Mouse (Mus musculus): Measurements from ENCODE around the gene Vezt. TPM values are rescaled to one million over a fixed set of nuclear protein-coding genes. Genes with fewer than 3 reads are reported as not detected.
A peak's percentile ranks its signal among the peaks of the same experiment; 100 is the strongest.

Gene Vezt
- polyA plus RNA-seq (2012; rRNA removed) = 23.8 and 24.5 TPM in 2 replicates
- polyA plus RNA-seq (2014; fragmentation: Nextera tagmentation; extraction: Ambion mirVana) = 27.7 and 28.1 TPM in 2 replicates

DNA sequence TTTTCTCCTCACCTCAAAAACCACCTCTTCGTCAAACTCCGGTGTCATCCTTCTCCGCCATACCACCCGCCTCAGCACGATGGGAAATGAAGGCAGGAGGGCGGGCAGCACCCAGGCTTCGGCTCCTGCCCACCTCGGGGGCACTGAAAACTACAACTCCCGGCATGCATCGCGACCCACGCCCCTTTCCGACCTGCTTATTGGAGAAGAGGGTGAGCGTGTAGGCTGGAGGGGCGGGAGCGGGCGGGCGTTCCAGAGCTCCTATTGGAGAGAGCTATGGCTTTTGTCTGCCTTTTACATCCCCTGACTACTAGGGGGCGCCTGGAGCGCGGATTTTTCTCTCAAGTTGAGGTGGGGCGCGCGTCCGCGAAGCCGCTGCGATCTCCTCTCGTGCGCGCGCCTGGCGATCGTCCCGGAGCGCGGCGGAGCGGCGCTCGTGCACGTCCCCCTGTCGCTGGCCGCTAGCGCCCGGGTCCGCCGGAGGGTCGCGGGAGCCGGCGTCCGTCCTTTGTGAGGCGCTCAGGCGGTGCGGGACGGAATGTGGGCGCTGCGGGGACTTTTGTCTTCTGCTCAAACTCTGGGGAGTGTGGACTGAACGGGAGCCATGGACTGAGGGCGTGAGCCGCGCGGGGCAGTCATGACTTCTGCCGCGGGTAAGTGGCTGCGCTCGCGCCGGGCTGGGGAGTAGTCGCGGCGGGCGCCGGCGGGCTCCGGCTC lies at the start of gene Vezt, which contains the start of gene Fgd6:
Vezt (minus strand) TSS at position 160 of the 717 bp plus-strand sequence.
Fgd6 (plus strand) TSS at position 344 of the 717 bp plus-strand sequence.
- under 1% methylated on average over 52 of the region's 77 CpGs for WGBS

DNA sequence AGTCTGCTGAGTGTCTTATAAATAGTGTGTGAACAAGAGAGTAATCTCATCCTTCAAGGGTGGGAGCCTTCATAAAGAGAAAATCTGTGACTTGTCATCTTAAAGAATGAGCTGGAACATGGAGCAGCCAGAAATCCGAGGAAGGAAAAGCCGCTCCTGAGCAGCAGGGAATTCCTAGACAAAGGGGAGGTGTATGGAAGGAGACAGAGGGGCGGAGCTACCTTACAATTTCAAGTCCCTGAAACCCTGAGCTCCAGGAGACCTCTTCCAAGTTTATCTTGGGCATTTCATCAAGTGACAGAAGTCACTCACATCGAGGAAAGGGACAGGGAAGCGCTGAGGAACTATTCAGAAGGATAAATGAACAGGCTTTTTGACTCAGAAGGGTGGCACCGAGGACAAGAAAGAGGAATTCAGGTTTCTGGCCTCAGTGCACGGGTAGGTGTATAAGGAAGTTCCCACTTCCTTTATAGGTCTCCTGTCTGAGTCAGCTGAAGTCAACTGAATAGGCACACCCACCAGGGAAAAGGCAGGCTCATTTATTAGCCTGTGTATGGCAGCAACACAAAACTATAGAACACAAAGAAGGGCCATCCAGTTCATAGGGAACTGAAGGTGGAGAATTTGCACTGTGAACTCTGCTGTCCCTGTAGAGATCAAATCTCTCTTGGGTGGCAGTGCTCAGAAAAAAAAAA lies 46.6 kb upstream of the Vezt start:
- no peak for TF ChIP-seq POLR2A (IDR thresholded peaks at IDR 0.05; ENCODE audit: borderline replicate concordance, extremely low read depth, insufficient read depth, insufficient read length)
- H3K36me3 ChIP-seq (ENCODE audit: control insufficient read depth, insufficient read depth, low read length) = no peaks in the 10 kb centered on the region
- H3K9me3 ChIP-seq (ENCODE audit: control insufficient read depth, low read length) = no peaks in the 10 kb centered on the region
- WGBS = 51% methylated on average over 7 of the region's 7 CpGs
- H3K27me3 ChIP-seq (ENCODE audit: control insufficient read depth, insufficient read depth, low read length) = no peaks in the 10 kb centered on the region
- H3K9ac ChIP-seq (ENCODE audit: low read depth, low read length, severe bottlenecking) = no peak overlapping the region
- no peak overlapping the region for H3K4me3 ChIP-seq (replicated peaks; ENCODE audit: low read length)
- no peak overlapping the region for H3K27ac ChIP-seq (replicated peaks; ENCODE audit: low read depth, low read length)
- DNase-seq (ENCODE audit: low spot score) (no peak), ATAC-seq (ENCODE audit: low FRiP score, low read depth) (no peak)
- no peak overlapping the region for H3K4me2 ChIP-seq (replicated peaks; ENCODE audit: low read depth, low read length, severe bottlenecking)
- H3K4me1 ChIP-seq (ENCODE audit: control insufficient read depth, insufficient read depth, low read length) = 0 out of 2 replicates have a peak, but pooled peaks cover 3% of the 10 kb centered on the region

More for the DNA sequence above, at the start of gene Vezt, which contains the start of gene Fgd6:
- DNase-seq (ENCODE audit: low spot score) (peak; percentile 99), ATAC-seq (ENCODE audit: low FRiP score, low read depth) (peak; percentile 99)
- Histone ChIP-seq H3K27ac (replicated peaks; ENCODE audit: low read depth, low read length) (peak within 1 kb of the TSS; percentile 28; the same call in 1 of the 2 replicates), H3K9ac (ENCODE audit: low read depth, low read length, severe bottlenecking) (peak within 1 kb of the TSS; percentile 79), H3K9me3 (ENCODE audit: control insufficient read depth, low read length) (no peaks in the 10 kb centered on the region), H3K27me3 (ENCODE audit: control insufficient read depth, insufficient read depth, low read length) (no peaks in the 10 kb centered on the region), H3K4me3 (replicated peaks; ENCODE audit: low read length) (peak within 1 kb of the TSS; percentile 73), H3K4me2 (replicated peaks; ENCODE audit: low read depth, low read length, severe bottlenecking) (peak within 1 kb of the TSS; percentile 67), H3K4me1 (ENCODE audit: control insufficient read depth, insufficient read depth, low read length) (peaks cover 19% of the 10 kb centered on the region), H3K36me3 (ENCODE audit: control insufficient read depth, insufficient read depth, low read length) (peaks cover 5% of the 10 kb centered on the region; the same call in 1 of the 2 replicates)
- TF ChIP-seq POLR2A (IDR thresholded peaks at IDR 0.05; ENCODE audit: borderline replicate concordance, extremely low read depth, insufficient read depth, insufficient read length) = peak; percentile 72; the same call in 1 of the 2 replicates

DNA sequence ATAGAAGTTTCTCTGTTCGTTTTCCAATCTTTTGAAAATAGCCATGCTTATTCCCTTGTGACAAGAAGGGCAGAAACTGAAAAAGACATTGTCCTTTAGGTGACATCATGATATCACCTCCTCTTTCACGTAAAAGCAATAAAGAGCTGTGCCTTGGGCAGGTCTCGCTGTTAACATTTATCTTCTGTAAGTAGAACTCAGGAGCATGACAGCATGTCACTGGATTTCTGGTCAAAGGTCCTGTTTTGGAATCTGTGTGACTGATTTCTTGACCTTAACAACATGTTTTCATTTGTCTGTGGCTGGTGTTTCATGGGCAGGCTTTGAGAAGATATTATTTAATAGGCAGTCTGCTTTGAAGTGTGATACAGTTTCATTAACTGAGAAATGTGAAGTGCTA lies 45.1 kb upstream of the Vezt start:
- no peaks in the 10 kb centered on the region for H3K36me3 ChIP-seq (ENCODE audit: control insufficient read depth, insufficient read depth, low read length)
- no peak for TF ChIP-seq POLR2A (IDR thresholded peaks at IDR 0.05; ENCODE audit: borderline replicate concordance, extremely low read depth, insufficient read depth, insufficient read length)
- H3K4me3 ChIP-seq (replicated peaks; ENCODE audit: low read length) = no peak overlapping the region
- ATAC-seq (ENCODE audit: low FRiP score, low read depth) (no peak), DNase-seq (ENCODE audit: low spot score) (no peak)
- H3K27me3 ChIP-seq (ENCODE audit: control insufficient read depth, insufficient read depth, low read length) = no peaks in the 10 kb centered on the region
- H3K9ac ChIP-seq (ENCODE audit: low read depth, low read length, severe bottlenecking) = no peak overlapping the region
- 0 out of 2 replicates have a peak, but pooled peaks cover 3% of the 10 kb centered on the region for H3K4me1 ChIP-seq (ENCODE audit: control insufficient read depth, insufficient read depth, low read length)
- no peak overlapping the region for H3K27ac ChIP-seq (replicated peaks; ENCODE audit: low read depth, low read length)
- no peak overlapping the region for H3K4me2 ChIP-seq (replicated peaks; ENCODE audit: low read depth, low read length, severe bottlenecking)
- no peaks in the 10 kb centered on the region for H3K9me3 ChIP-seq (ENCODE audit: control insufficient read depth, low read length)
- 62% methylated on average over 3 of the region's 3 CpGs for WGBS

DNA sequence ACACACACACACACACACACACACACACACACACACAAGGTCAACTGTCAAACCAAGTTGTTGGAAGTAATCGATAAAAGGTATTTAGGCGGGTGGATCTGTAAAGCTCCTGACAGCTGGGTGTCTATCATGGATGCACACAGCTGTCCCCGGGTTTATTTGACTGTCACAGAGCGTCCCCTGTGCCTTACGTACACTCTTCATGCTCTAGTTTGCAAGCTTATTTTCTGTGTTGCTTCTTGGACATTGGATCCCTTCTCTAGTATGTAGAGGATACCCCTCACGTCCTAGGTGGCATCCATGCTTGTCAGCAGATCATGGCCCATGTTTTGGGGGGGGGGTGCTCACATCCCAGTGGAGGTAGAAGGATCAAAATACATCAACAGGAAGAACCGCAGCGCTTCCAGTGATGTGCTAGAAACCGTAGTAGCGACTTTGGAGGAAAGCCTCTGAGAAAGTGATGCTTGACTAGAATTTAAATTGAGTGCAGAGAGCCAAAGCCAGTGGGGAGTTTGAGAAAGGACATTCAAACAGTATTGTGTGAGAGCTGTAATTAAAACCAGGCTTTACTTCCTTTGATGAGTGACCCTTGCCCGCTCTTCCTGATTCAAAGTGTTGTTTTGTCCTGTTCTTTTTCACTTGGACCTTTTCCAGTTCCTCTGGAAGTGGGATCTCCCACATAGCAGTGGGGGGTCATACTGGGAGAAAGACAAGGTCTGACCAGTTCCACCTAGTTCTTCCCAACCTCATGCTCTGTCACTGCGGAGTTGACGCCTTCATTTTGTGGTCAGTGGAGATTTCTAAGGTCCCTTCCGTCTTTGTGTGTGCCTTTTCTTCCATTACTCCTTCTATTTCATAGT lies 41.6 kb upstream of the Vezt start:
- no peak for TF ChIP-seq POLR2A (IDR thresholded peaks at IDR 0.05; ENCODE audit: borderline replicate concordance, extremely low read depth, insufficient read depth, insufficient read length)
- Histone ChIP-seq H3K27ac (replicated peaks; ENCODE audit: low read depth, low read length) (no peak overlapping the region), H3K9ac (ENCODE audit: low read depth, low read length, severe bottlenecking) (no peak overlapping the region), H3K27me3 (ENCODE audit: control insufficient read depth, insufficient read depth, low read length) (no peaks in the 10 kb centered on the region), H3K4me1 (ENCODE audit: control insufficient read depth, insufficient read depth, low read length) (peaks cover 11% of the 10 kb centered on the region), H3K4me3 (replicated peaks; ENCODE audit: low read length) (no peak overlapping the region), H3K4me2 (replicated peaks; ENCODE audit: low read depth, low read length, severe bottlenecking) (no peak overlapping the region), H3K9me3 (ENCODE audit: control insufficient read depth, low read length) (no peaks in the 10 kb centered on the region), H3K36me3 (ENCODE audit: control insufficient read depth, insufficient read depth, low read length) (no peaks in the 10 kb centered on the region)
- 60% methylated on average over 14 of the region's 14 CpGs for WGBS
- no peak for ATAC-seq (ENCODE audit: low FRiP score, low read depth)
- DNase-seq (ENCODE audit: low spot score) = no peak

All from limb, embryonic 14.5 days (tissue).